Mouse (Mus musculus) monocyte, adult 2 months (primary cell): ENCODE results near the gene Sdr42e1.

Experiments used
- DNase-seq, 2 experiments: peaks; one replicate each; pipeline ENCODE4 v3.0.0; 2022; ENCODE audit warnings: low spot score in 2 of 2, low read depth in 1 of 2

Gene Sdr42e1

GRCm38 (mm10) chr8:117667349-117668124 is 6.0 kb downstream of the Sdr42e1 start:
- no peak for DNase-seq

- DNase-seq = no peak
These were observed 13.0 kb downstream of the Sdr42e1 start for GRCm38 (mm10) chr8:117660358-117661031.

- no peak for DNase-seq
These were observed 14.5 kb downstream of the Sdr42e1 start for GRCm38 (mm10) chr8:117658990-117659389.

- no peak for DNase-seq
These were observed 21.2 kb downstream of the Sdr42e1 start for GRCm38 (mm10) chr8:117652318-117652717.

GRCm38 (mm10) chr8:117646440-117646839 is 27.0 kb downstream of the Sdr42e1 start:
- no peak for DNase-seq

GRCm38 (mm10) chr8:117646020-117646419 is 27.5 kb downstream of the Sdr42e1 start:
- no peak for DNase-seq

- no peak for DNase-seq
These were observed 28.0 kb downstream of the Sdr42e1 start for GRCm38 (mm10) chr8:117645486-117645885.

GRCm38 (mm10) chr8:117639631-117640030 is 33.9 kb downstream of the Sdr42e1 start:
- DNase-seq = no peak

- DNase-seq = no peak
These were observed 36.0 kb downstream of the Sdr42e1 start for GRCm38 (mm10) chr8:117637462-117637861.

GRCm38 (mm10) chr8:117634406-117634805 is 39.1 kb downstream of the Sdr42e1 start:
- DNase-seq = no peak

GRCm38 (mm10) chr8:117632532-117632931 is 41.0 kb downstream of the Sdr42e1 start:
- no peak for DNase-seq

- no peak for DNase-seq
These were observed 46.4 kb downstream of the Sdr42e1 start for GRCm38 (mm10) chr8:117627096-117627495.

- no peak for DNase-seq
These were observed 47.2 kb downstream of the Sdr42e1 start for GRCm38 (mm10) chr8:117626040-117626838.

- no peak for DNase-seq
These were observed 60.6 kb downstream of the Sdr42e1 start for GRCm38 (mm10) chr8:117612861-117613260.
